ENCODE assay signal across 7 mouse cellular contexts in genomic region chr13:72640131-72640521, GRCm38 (mm10). TPM values are rescaled to one million over a fixed set of nuclear protein-coding genes. Genes with fewer than 3 reads are reported as not detected.
DNase-seq lines count a peak whose midpoint lies in the region; ATAC-seq and TF ChIP-seq lines count a peak whose summit lies in the region.

No protein-coding gene starts in this region.

- no peak for ATAC-seq in forebrain, embryonic 12.5 days (ENCODE audit: low FRiP score)
- ATAC-seq in kidney, embryonic 14.5 days (ENCODE audit: low FRiP score, low TSS enrichment), result 0 out of 2 replicates have a peak, but pooled peaks have one; percentile 12
- peak; percentile 65 for ATAC-seq in stomach, postnatal 0 days (ENCODE audit: low FRiP score, low TSS enrichment)

- peaks cover 82% of the 10 kb centered on the region for H3K27me3 ChIP-seq in E14TG2a.4 (ENCODE audit: insufficient read depth, low read length)
- peaks cover 91% of the 10 kb centered on the region for H3K27me3 ChIP-seq in forebrain, embryonic 12.5 days
- peaks cover 80% of the 10 kb centered on the region for H3K27me3 ChIP-seq in kidney, embryonic 14.5 days (ENCODE audit: control insufficient read depth, insufficient read depth, low read length)
- peaks cover 2% of the 10 kb centered on the region; the same call in 1 of the 2 replicates for H3K27me3 ChIP-seq in stomach, postnatal 0 days (ENCODE audit: control insufficient read depth, insufficient read depth, low read length)

- peak overlapping the region; percentile 67 for H3K4me3 ChIP-seq in E14TG2a.4 (replicated peaks; ENCODE audit: low read length)
- peak overlapping the region; percentile 34 for H3K4me3 ChIP-seq in forebrain, embryonic 12.5 days (replicated peaks)
- H3K4me3 ChIP-seq in kidney, embryonic 14.5 days (ENCODE audit: low read length), result peak overlapping the region; percentile 33; the same call in 1 of the 2 replicates
- H3K4me3 ChIP-seq in stomach, postnatal 0 days (ENCODE audit: low read depth, low read length), result peak overlapping the region; percentile 54

- H3K36me3 ChIP-seq in E14TG2a.4 (ENCODE audit: insufficient read depth, low read length), result no peaks in the 10 kb centered on the region
- no peaks in the 10 kb centered on the region for H3K36me3 ChIP-seq in forebrain, embryonic 12.5 days (replicated peaks)
- no peaks in the 10 kb centered on the region for H3K36me3 ChIP-seq in kidney, embryonic 14.5 days (ENCODE audit: control insufficient read depth, insufficient read depth, low read length)
- H3K36me3 ChIP-seq in stomach, postnatal 0 days (ENCODE audit: control insufficient read depth, insufficient read depth, low read length), result no peaks in the 10 kb centered on the region

- H3K4me2 ChIP-seq in forebrain, embryonic 12.5 days, result peak overlapping the region; percentile 56
- peak overlapping the region; percentile 53 for H3K4me2 ChIP-seq in kidney, embryonic 14.5 days (replicated peaks; ENCODE audit: low read depth, low read length)
- H3K4me2 ChIP-seq in stomach, postnatal 0 days (replicated peaks; ENCODE audit: low read depth), result peak overlapping the region; percentile 83

- 0 out of 2 replicates have a peak overlapping the region, but pooled peaks have one; percentile 21 for H3K9ac ChIP-seq in forebrain, embryonic 12.5 days
- no peak overlapping the region for H3K9ac ChIP-seq in kidney, embryonic 14.5 days (ENCODE audit: low read depth, low read length)
- peak overlapping the region; percentile 56 for H3K9ac ChIP-seq in stomach, postnatal 0 days (ENCODE audit: low read length)

- WGBS in forebrain, embryonic 12.5 days, result 3% methylated on average over 11 of the region's 11 CpGs
- WGBS in kidney, embryonic 14.5 days, result 0% methylated on average over 11 of the region's 11 CpGs
- 5% methylated on average over 11 of the region's 11 CpGs for WGBS in stomach, postnatal 0 days

- peaks cover 14% of the 10 kb centered on the region for H3K9me3 ChIP-seq in E14TG2a.4 (ENCODE audit: low read length)
- no peaks in the 10 kb centered on the region for H3K9me3 ChIP-seq in forebrain, embryonic 12.5 days
- H3K9me3 ChIP-seq in kidney, embryonic 14.5 days (ENCODE audit: control insufficient read depth, low read length), result no peaks in the 10 kb centered on the region
- no peaks in the 10 kb centered on the region for H3K9me3 ChIP-seq in stomach, postnatal 0 days (ENCODE audit: control insufficient read depth, low read length)

- peaks cover 41% of the 10 kb centered on the region for H3K4me1 ChIP-seq in E14TG2a.4 (replicated peaks; ENCODE audit: low read depth, low read length)
- peaks cover 38% of the 10 kb centered on the region for H3K4me1 ChIP-seq in forebrain, embryonic 12.5 days
- no peaks in the 10 kb centered on the region for H3K4me1 ChIP-seq in kidney, embryonic 14.5 days (ENCODE audit: control insufficient read depth, insufficient read depth, low read length)
- H3K4me1 ChIP-seq in stomach, postnatal 0 days (replicated peaks; ENCODE audit: control insufficient read depth, insufficient read depth), result no peaks in the 10 kb centered on the region

- H3K27ac ChIP-seq in forebrain, embryonic 12.5 days, result no peak overlapping the region
- no peak overlapping the region for H3K27ac ChIP-seq in kidney, embryonic 14.5 days (ENCODE audit: low read depth, low read length)
- H3K27ac ChIP-seq in stomach, postnatal 0 days (replicated peaks), result peak overlapping the region; percentile 70

- peak; percentile 73 for DNase-seq in ZHBTc4 (ENCODE audit: low read depth, low spot score)
- peak; percentile 71 for DNase-seq in lung, postnatal 10 days
- DNase-seq in stomach, postnatal 0 days (ENCODE audit: low spot score), result peak; percentile 74
- no peak for DNase-seq in ovary, adult 18-20 months (ENCODE audit: low spot score)

- TF ChIP-seq CTCF in E14TG2a.4 (conservative IDR thresholded peaks at IDR 0.05; ENCODE audit: low read length), result peak; percentile 54
- peak; percentile 70 for TF ChIP-seq CTCF in stomach, postnatal 0 days (IDR thresholded peaks at IDR 0.05; ENCODE audit: low read depth)

- no peak for TF ChIP-seq EP300 in stomach, postnatal 0 days (optimal IDR thresholded peaks at IDR 0.05)

RNA-seq across cellular contexts. Expression of gene Irx2, which starts 11.5 kb away (rescaled TPM):
- 3.6 and 6.5 TPM in 2 replicates for polyA plus RNA-seq in forebrain, embryonic 12.5 days (2016; fragmentation: Nextera tagmentation; extraction: Ambion mirVana)
- polyA plus RNA-seq in kidney, embryonic 14.5 days (2014; fragmentation: Nextera tagmentation; extraction: Ambion mirVana), result 3.9 and 5.4 TPM in 2 replicates
- 11.1 and 12.5 TPM in 2 replicates for polyA plus RNA-seq in stomach, postnatal 0 days (2015; fragmentation: Nextera tagmentation; extraction: Ambion mirVana)
